Mouse (Mus musculus) thymus, adult 2 months (tissue): Measurements from ENCODE around the gene Ntrk2.

Experiments
- CTCF ChIP-seq: fragments of 200-500 bp; IDR thresholded peaks from 2 replicates; pipeline ENCODE4 v1.5.1; 2012; ENCODE audit warnings: mild to moderate bottlenecking, control low read depth, low read length, moderate library complexity, borderline replicate concordance; ENCODE audit not compliant: control insufficient read depth, poor library complexity, insufficient read depth; ENCODE audit errors: extremely low read depth
- POLR2A ChIP-seq: fragments of 200-500 bp; IDR thresholded peaks from 2 replicates; pipeline ENCODE4 v1.6.1; 2012; ENCODE audit warnings: mild to moderate bottlenecking, low read length, control low read depth, moderate library complexity; ENCODE audit not compliant: control insufficient read depth, poor library complexity, insufficient read depth; ENCODE audit errors: extremely low read depth

DNA sequence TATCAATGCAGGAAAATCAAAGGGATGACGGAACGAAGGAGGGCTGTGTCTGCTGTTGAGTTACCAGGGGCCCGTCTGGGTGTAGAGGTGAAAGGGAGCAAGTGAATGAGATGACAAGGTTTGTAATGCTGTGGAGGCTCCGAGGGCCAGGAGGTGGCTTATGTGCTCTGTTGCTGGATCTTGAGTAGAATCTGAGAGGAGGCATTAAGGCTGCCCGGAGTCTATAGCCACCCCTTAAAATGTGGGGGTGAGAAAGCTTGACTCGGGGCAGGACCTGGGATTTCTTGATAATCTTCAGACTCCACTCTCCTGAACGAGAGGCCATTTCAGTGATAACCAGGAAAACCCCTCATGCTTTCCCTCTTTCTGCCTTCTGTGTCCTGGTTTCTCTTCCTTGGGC, 340.2 kb downstream of the Ntrk2 start:
- no peak for TF ChIP-seq CTCF
- no peak for TF ChIP-seq POLR2A
